Mouse (Mus musculus): ENCODE measurements around the gene Zbtb44. TPM values are rescaled to one million over a fixed set of nuclear protein-coding genes. Genes with fewer than 3 reads are reported as not detected.
"Not testable (repeated sequence)": the region's sequence is repeated elsewhere in the genome, so short reads cannot be mapped to it uniquely, and the experiment has no call there.

The Zbtb44 gene
- total RNA-seq, 2 experiments from 2014 or later = 44.9 TPM

DNA sequence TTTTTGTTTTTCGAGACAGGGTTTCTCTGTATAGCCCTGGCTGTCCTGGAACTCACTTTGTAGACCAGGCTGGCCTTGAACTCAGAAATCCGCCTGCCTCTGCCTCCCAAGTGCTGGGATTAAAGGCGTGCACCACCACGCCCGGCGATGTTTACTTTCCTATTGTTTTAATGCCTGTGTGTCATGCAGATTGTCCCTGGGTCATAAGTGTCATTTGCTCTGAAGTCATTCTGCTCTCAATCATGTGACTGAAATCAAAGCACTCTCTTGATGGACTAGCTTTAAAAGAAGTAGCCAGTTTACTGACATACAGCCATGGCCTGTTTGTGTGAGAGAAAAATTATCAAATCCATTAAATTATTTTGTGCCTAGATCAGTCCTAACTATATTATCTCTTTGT lies 21.1 kb downstream of the Zbtb44 start:
- intact Hi-C loops (cut with DNase I); DNase-seq: not testable (repeated sequence)

GRCm38 (mm10) chr9:31058723-31059122 lies 28.3 kb downstream of the Zbtb44 start:
- intact Hi-C loops (cut with DNase I) = no loop called here
- no peak for DNase-seq

- DNase-seq = no peak
- intact Hi-C loops (cut with DNase I) = no loop called here
Measured at GRCm38 (mm10) chr9:31070706-31071105, 40.3 kb downstream of the Zbtb44 start.

DNA sequence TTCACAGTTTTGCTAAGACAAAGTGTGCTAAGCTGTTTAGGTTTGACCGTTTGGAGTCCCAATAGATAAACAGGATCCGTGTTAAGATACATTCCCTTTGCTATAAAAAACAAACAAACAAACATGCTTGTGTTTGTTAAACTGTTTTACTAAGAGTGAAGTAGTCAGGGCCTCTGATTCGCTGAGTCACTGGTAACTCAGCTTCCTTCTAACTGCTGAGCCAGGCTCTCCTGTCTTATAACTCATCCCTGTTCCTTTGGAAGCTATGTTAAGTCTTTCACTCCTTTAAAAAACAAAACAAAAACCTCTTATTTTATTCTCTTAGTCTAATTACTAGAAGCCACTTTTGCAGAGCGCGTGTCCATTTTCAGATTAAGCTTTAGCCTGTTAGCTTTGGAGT lies 41.8 kb downstream of the Zbtb44 start:
- intact Hi-C loops (cut with DNase I) = no loop called here
- no peak for DNase-seq

GRCm38 (mm10) chr9:31073797-31074196 lies 43.4 kb downstream of the Zbtb44 start:
- intact Hi-C loops (cut with DNase I) = no loop called here
- no peak for DNase-seq

GRCm38 (mm10) chr9:31074836-31075235 lies 44.4 kb downstream of the Zbtb44 start:
- intact Hi-C loops (cut with DNase I) = no loop called here
- no peak for DNase-seq

DNA sequence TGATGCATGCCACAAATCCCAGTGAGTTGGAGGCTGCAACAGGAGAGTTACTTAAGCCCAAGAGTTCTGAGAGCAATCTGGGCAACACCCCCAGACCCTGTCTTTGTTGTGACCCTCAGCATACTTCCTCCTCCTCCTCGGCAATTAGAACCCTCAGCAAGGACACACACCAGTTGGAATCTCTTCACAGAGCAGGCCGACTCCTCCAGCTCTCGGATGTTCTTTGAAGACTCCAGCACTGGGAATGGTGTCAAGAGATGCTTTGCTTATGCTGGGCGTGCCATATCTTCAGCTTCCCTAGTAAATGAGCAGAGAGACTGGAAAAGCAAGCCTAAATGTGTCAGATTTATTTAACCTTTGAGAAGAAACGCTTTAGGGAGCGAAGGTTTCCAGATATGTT lies 50.3 kb downstream of the Zbtb44 start:
- no peak for DNase-seq
- intact Hi-C loops (cut with DNase I) = loop anchor here (5.0 to 10.0 kb wide), 2 partner anchors 598 to 636 kb away; no protein-coding TSS in a partner anchor

- DNase-seq = peak; percentile 76
- intact Hi-C loops (cut with DNase I) = loop anchor here (2.0 to 10.0 kb wide), 3 partner anchors 139 to 637 kb away; partner anchors contain the start of gene Adamts8
Measured at GRCm38 (mm10) chr9:31082054-31082666, 51.7 kb downstream of the Zbtb44 start.

DNA sequence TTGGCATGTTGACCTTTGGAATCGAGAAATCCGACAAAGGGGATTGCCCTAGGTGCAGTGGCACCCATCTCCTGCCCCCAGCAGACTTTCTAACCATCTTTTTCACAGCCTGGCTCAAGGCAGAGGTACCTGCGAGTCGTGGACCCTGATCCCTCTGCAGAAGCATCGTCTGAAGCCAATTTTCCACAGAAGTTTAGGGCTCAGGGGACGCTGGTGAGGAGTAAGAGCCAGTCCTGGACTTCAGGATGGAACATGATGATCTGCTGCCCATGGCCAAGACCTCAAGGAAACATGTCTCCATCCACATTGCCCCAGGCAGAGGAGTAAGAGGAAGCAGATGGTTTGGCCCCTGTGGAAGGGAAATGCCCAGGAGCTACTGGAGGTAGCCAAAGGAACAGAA lies 52.3 kb downstream of the Zbtb44 start:
- intact Hi-C loops (cut with DNase I) = loop anchor here (2.0 to 10.0 kb wide), 3 partner anchors 140 to 638 kb away; partner anchors contain the start of gene Adamts8
- no peak for DNase-seq

- intact Hi-C loops (cut with DNase I) = loop anchor here (10.0 kb wide), 1 partner anchor 641 kb away; no protein-coding TSS in a partner anchor
- DNase-seq = no peak
Measured at GRCm38 (mm10) chr9:31085556-31085955, 55.1 kb downstream of the Zbtb44 start.

GRCm38 (mm10) chr9:31086085-31086753 lies 55.8 kb downstream of the Zbtb44 start:
- intact Hi-C loops (cut with DNase I) = loop anchor here (10.0 kb wide), 1 partner anchor 641 kb away; no protein-coding TSS in a partner anchor
- peak; percentile 81 for DNase-seq

DNA sequence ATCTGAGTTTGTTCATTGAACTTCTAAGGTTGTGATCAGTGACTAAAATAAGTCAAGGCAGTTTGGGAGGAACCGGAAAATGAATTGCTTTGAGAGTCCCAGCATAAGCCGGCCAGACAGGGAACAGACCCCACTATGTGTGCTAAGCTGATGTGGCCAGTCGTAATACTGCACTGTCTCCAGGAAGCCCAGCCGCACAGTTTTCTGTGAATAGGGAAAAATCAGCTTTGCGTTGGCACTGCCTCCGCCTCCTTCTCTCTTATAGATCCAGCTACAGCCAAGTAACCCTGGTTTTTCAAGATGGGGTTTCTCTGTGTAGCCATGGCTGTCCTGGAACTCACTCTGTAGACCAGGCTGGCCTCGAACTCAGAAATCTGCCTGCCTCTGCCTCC lies 56.3 kb downstream of the Zbtb44 start:
- no peak for DNase-seq
- intact Hi-C loops (cut with DNase I) = loop anchor here (10.0 kb wide), 1 partner anchor 642 kb away; no protein-coding TSS in a partner anchor

DNA sequence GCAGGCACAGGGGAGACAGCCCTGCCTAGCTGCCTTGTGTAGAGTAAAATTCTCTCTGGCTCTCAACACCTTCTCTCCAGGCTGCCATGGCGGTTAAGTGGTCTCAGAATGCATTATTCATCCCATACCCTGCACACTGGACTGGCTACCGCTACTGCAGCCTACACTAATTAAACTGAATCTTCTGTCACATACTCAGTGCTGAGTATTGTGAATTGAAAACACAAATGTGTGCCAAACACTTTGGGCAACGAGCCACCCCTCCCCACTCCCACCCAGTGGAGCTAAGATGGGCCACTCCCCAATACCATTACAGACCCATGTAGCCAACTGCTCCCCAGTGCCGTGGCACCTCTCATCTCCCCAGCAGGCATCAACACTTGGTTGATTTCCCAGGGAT lies 57.0 kb downstream of the Zbtb44 start:
- intact Hi-C loops (cut with DNase I) = loop anchor here (10.0 kb wide), 1 partner anchor 643 kb away; no protein-coding TSS in a partner anchor
- peak; percentile 51 for DNase-seq

DNA sequence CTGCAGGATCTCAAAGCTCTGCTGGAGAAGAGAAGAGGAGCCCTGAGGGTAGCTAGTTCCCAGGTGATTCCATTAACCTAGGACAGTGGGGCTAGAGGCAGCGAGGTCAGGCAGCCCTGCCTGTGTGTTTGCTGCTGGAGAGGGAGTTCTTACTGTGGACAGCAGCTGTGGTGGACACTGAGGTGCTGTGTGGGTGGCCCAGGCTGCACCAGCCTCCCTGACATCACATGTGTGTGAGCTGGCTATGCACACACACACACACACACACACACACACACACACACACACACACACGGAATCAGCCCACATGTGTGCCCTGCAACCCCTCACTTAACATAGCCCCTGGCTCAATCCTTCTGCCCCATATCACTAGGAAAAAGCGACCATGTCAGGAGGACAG lies 57.7 kb downstream of the Zbtb44 start:
- intact Hi-C loops (cut with DNase I) = loop anchor here (10.0 kb wide), 1 partner anchor 643 kb away; no protein-coding TSS in a partner anchor
- no peak for DNase-seq

DNA sequence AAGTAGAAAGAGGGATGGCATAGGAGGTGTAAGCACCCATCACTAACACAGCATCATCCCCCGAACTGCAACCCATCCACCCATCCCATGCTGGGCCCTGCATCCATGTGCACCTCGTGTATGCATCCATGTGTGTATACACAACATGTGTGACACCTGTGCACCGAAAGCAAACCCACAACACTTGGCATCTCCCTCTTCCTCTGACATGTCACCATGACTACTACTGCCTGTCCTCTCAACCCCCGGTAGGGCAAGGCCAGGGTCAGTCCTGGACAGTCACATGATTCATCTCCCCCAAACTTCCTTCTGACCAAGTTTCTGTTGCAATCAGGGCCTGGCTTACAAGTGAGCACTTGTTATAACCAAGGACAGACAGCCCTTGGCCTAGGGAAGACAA lies 58.4 kb downstream of the Zbtb44 start:
- DNase-seq = no peak
- intact Hi-C loops (cut with DNase I) = loop anchor here (10.0 kb wide), 1 partner anchor 644 kb away; no protein-coding TSS in a partner anchor

- intact Hi-C loops (cut with DNase I) = loop anchor here (10.0 kb wide), 1 partner anchor 645 kb away; no protein-coding TSS in a partner anchor
- no peak for DNase-seq
Measured at GRCm38 (mm10) chr9:31089541-31089940, 59.1 kb downstream of the Zbtb44 start.

- DNase-seq = no peak
- intact Hi-C loops (cut with DNase I) = no loop called here
Measured at GRCm38 (mm10) chr9:31090081-31091023, 59.9 kb downstream of the Zbtb44 start.

DNA sequence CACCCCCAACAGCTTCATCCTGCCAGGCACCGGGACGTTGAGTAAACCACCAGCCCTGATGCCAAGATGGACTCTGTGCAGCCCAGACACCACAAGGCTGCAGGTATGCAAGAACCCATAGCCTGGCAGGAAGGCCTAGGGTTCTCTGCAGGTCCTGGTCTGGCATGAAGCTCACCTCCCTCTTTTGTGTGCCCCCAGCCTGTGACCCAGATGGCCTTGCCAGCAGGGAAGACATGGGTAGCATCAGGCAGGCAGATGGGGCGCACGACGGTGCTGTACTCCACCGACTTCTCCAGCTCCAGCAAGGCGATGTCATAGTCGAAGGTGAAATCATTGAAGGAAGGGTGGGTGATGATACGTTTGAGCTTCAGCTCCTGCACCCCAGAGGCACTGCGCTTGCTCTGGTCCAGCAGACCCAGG lies 60.7 kb downstream of the Zbtb44 start:
- intact Hi-C loops (cut with DNase I) = no loop called here
- DNase-seq = no peak

DNA sequence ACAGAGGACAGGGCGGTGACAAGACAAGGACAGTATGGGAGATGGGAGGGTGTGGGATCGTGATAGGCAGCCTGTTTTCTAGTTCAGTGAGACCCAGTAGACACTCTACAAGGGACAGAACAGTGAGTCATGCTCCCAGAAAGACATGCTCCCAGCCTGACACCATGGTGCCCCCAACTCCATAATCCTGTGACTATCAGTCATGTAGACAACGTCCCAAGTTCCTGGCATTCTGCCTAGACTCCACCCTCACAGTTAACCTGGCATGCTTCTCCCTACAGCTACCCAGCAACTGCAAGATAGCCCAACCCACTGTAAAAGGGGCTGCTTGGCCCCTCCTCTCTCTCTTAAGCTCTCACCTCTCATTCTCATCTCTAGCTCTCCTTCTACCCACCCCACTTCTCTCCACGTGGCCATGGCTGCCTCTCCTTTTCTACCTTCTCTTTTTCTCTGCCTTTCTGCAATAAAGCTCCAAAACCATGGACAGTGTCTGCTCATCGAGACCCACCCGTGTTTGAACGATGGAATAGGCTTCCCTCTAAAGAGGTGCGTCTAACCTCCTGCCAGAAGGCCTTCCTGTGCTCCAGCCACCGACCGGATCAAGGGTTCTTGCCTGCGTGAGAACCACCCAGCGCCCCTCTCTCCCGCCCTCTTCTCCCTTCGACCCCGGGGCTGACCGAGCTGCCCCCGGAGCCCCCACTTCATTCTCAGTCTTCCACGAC lies 61.8 kb downstream of the Zbtb44 start:
- intact Hi-C loops (cut with DNase I) = no loop called here
- no peak for DNase-seq

DNA sequence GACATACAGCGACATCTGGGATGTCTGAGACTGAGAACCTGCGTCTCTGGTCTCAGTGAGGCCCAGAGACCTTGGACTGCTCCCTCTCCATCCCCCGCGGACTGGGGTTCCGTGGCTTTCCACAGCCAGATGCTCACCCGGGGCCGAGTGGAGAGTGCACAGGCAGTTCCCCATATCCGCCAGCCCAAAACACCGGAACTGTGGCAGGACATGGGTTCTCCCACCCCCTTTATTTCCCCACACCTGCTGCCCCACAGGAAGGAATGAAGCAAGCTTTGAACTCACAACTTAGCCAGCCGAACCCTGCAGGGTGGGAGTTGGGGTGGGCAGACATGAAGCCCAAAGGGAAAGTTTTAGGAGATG lies 62.4 kb downstream of the Zbtb44 start:
- DNase-seq = no peak
- intact Hi-C loops (cut with DNase I) = no loop called here

All from left cerebral cortex, postnatal 4 days (tissue).